Mouse (Mus musculus): Measurements from ENCODE around the gene Usp37. TPM values are rescaled to one million over a fixed set of nuclear protein-coding genes. Genes with fewer than 3 reads are reported as not detected.

Gene Usp37
- total RNA-seq (2023): 28.5 TPM

GRCm38 (mm10) chr1:74544184-74544583, at the start of gene Usp37:
TSS of gene Usp37 (minus strand) at chr1:74544284.

GRCm38 (mm10) chr1:74587773-74588445, 43.8 kb upstream of the Usp37 start, which contains the start of the genes Zfp142 and Bcs1l:
TSS of gene Zfp142 (minus strand) at chr1:74588246.
TSS of gene Bcs1l (plus strand) at chr1:74588289.

GRCm38 (mm10) chr1:74542451-74542961, 1.6 kb downstream of the Usp37 start, which contains the start of gene Plcd4:
TSS of gene Plcd4 (plus strand) at chr1:74542888.

GRCm38 (mm10) chr1:74505721-74506464, 38.2 kb downstream of the Usp37 start, which contains the start of gene Cnot9:
TSS of gene Cnot9 (plus strand) at chr1:74506058.

GRCm38 (mm10) chr1:74408589-74409504, 135.2 kb downstream of the Usp37 start, which contains the start of gene Vil1:
TSS of gene Vil1 (plus strand) at chr1:74409376.

GRCm38 (mm10) chr1:74390924-74391748, 152.9 kb downstream of the Usp37 start, which contains the start of gene Ctdsp1:
TSS of gene Ctdsp1 (plus strand) at chr1:74391509.

Other genes starting within 250 kb of the Usp37 start
- 0.95 TPM for gene Tmbim1, start 238.7 kb downstream of the Usp37 start, total RNA-seq (2023)
- not detected for gene Catip, start 182.2 kb downstream of the Usp37 start, total RNA-seq (2023)
- gene Slc11a1, start 169.1 kb downstream of the Usp37 start, total RNA-seq (2023): 5.3 TPM
- 105 TPM for gene Ctdsp1, start 152.8 kb downstream of the Usp37 start, total RNA-seq (2023)
- gene Vil1, start 134.9 kb downstream of the Usp37 start, total RNA-seq (2023): 1.4 TPM
- 26.5 TPM for gene Cnot9, start 38.2 kb downstream of the Usp37 start, total RNA-seq (2023)
- gene Plcd4, start 1.4 kb downstream of the Usp37 start, total RNA-seq (2023): not detected
- gene Zfp142, start 44.0 kb upstream of the Usp37 start, total RNA-seq (2023): 51.8 TPM
- 8.1 TPM for gene Bcs1l, start 44.0 kb upstream of the Usp37 start, total RNA-seq (2023)
- gene Rnf25, start 57.1 kb upstream of the Usp37 start, total RNA-seq (2023): 44.4 TPM
- gene Stk36, start 57.2 kb upstream of the Usp37 start, total RNA-seq (2023): not detected
- 59.9 TPM for gene Ttll4, start 117.5 kb upstream of the Usp37 start, total RNA-seq (2023)
- 0.33 TPM for gene Cyp27a1, start 169.3 kb upstream of the Usp37 start, total RNA-seq (2023)
- not detected for gene Prkag3, start 204.9 kb upstream of the Usp37 start, total RNA-seq (2023)
- not detected for gene Wnt6, start 227.6 kb upstream of the Usp37 start, total RNA-seq (2023)
- 0.24 TPM for gene Wnt10a, start 247.2 kb upstream of the Usp37 start, total RNA-seq (2023)